Comparison of ENCODE assay signal across 14 mouse cellular contexts in genomic region chr1:89671110-89671787, GRCm38 (mm10).
DNase-seq lines count a peak whose midpoint lies in the region; ATAC-seq and TF ChIP-seq lines count a peak whose summit lies in the region.
"Had no signal": no experiment of that assay in that cellular context is flagged by ENCODE, and none has a peak within 500 bp of the region (broad histone marks: within the 10 kb centered on the region; RNA-seq: fewer than 3 reads in every experiment).

No protein-coding gene starts in this region.

- no peak overlapping the region for H3K4me2 ChIP-seq in hindbrain, embryonic 12.5 days (replicated peaks)
- H3K4me2 ChIP-seq in midbrain, embryonic 14.5 days (ENCODE audit: low read length), result no peak overlapping the region
- H3K4me2 ChIP-seq: embryonic facial prominence, embryonic 13.5 days; liver, embryonic 15.5 days had no signal

- peak; percentile 61 for DNase-seq in Muller cell, postnatal 12 days (ENCODE audit: inconsistent ontology term)
- peak; percentile 41 for DNase-seq in embryonic facial prominence, embryonic 10.5 days (ENCODE audit: low spot score)
- DNase-seq in midbrain, embryonic 14.5 days, result peak; percentile 79
- DNase-seq in lung, adult 2 months, result no peak
- DNase-seq in thymus, postnatal 4 days, result no peak
- DNase-seq in right cerebral cortex, postnatal 36 days (ENCODE audit: low spot score in 2 of 2), result no peak
- no peak for DNase-seq in cerebellum, postnatal 25 days
- DNase-seq: adrenal gland, postnatal 14 days; cerebellum, adult 11 months had no signal

- peaks cover 6% of the 10 kb centered on the region; the same call in 1 of the 2 replicates for H3K9me3 ChIP-seq in embryonic facial prominence, embryonic 10.5 days
- H3K9me3 ChIP-seq in hindbrain, embryonic 12.5 days (replicated peaks), result no peaks in the 10 kb centered on the region
- H3K9me3 ChIP-seq in midbrain, embryonic 14.5 days (ENCODE audit: control insufficient read depth, low read length), result no peaks in the 10 kb centered on the region
- H3K9me3 ChIP-seq: embryonic facial prominence, embryonic 13.5 days; liver, embryonic 15.5 days had no signal

- no peak for TF ChIP-seq CTCF in lung, adult 2 months (IDR thresholded peaks at IDR 0.05; ENCODE audit: insufficient read depth, low read length)

- WGBS in embryonic facial prominence, embryonic 10.5 days, result 68% methylated on average over 26 of the region's 26 CpGs
- 43% methylated on average over 26 of the region's 26 CpGs for WGBS in hindbrain, embryonic 12.5 days
- 37% methylated on average over 26 of the region's 26 CpGs for WGBS in midbrain, embryonic 14.5 days
- WGBS in lung, adult 2 months, result 92% methylated on average over 26 of the region's 26 CpGs

- H3K27ac ChIP-seq in embryonic facial prominence, embryonic 10.5 days (replicated peaks), result no peak overlapping the region
- peak overlapping the region; percentile 58 for H3K27ac ChIP-seq in hindbrain, embryonic 12.5 days
- H3K27ac ChIP-seq in midbrain, embryonic 14.5 days (replicated peaks; ENCODE audit: low read depth, low read length), result 0 out of 2 replicates have a peak overlapping the region, but pooled peaks have one; percentile 14
- H3K27ac ChIP-seq: embryonic facial prominence, embryonic 13.5 days; liver, embryonic 15.5 days had no signal

- no peak for TF ChIP-seq POLR2A in lung, adult 2 months (IDR thresholded peaks at IDR 0.05; ENCODE audit: borderline replicate concordance, extremely low read depth, low read depth, low read length)

- H3K4me1 ChIP-seq in embryonic facial prominence, embryonic 10.5 days, result peaks cover 13% of the 10 kb centered on the region
- H3K4me1 ChIP-seq in hindbrain, embryonic 12.5 days, result peaks cover 43% of the 10 kb centered on the region
- H3K4me1 ChIP-seq in midbrain, embryonic 14.5 days (ENCODE audit: control insufficient read depth, insufficient read depth, low read length), result peaks cover 37% of the 10 kb centered on the region
- H3K4me1 ChIP-seq in lung, adult 2 months (ENCODE audit: control insufficient read depth, insufficient read depth, low read length), result no peaks in the 10 kb centered on the region
- H3K4me1 ChIP-seq: liver, embryonic 15.5 days had no signal

- no peak overlapping the region for H3K9ac ChIP-seq in hindbrain, embryonic 12.5 days
- H3K9ac ChIP-seq in midbrain, embryonic 14.5 days (replicated peaks; ENCODE audit: low read length), result no peak overlapping the region
- H3K9ac ChIP-seq: embryonic facial prominence, embryonic 13.5 days; liver, embryonic 15.5 days had no signal

- peaks cover 5% of the 10 kb centered on the region; the same call in 1 of the 2 replicates for H3K27me3 ChIP-seq in embryonic facial prominence, embryonic 10.5 days (replicated peaks; ENCODE audit: low read depth, poor library complexity, severe bottlenecking)
- H3K27me3 ChIP-seq in hindbrain, embryonic 12.5 days, result no peaks in the 10 kb centered on the region
- H3K27me3 ChIP-seq in midbrain, embryonic 14.5 days (ENCODE audit: control insufficient read depth, insufficient read depth, low read length), result no peaks in the 10 kb centered on the region
- H3K27me3 ChIP-seq: embryonic facial prominence, embryonic 13.5 days; liver, embryonic 15.5 days; Patski had no signal

- H3K36me3 ChIP-seq in embryonic facial prominence, embryonic 10.5 days (replicated peaks), result peaks cover 85% of the 10 kb centered on the region
- peaks cover 35% of the 10 kb centered on the region for H3K36me3 ChIP-seq in hindbrain, embryonic 12.5 days
- H3K36me3 ChIP-seq in midbrain, embryonic 14.5 days (ENCODE audit: control insufficient read depth, insufficient read depth, low read length), result peaks cover 57% of the 10 kb centered on the region

- peak; percentile 76 for ATAC-seq in hindbrain, embryonic 12.5 days (ENCODE audit: low FRiP score)
- ATAC-seq in midbrain, embryonic 14.5 days (ENCODE audit: low FRiP score, low TSS enrichment), result peak; percentile 70
- ATAC-seq: CD4-positive, CD25-positive, alpha-beta regulatory T cell, adult 4 months; Patski had no signal

- H3K4me3 ChIP-seq in embryonic facial prominence, embryonic 10.5 days, result no peak overlapping the region
- H3K4me3 ChIP-seq in hindbrain, embryonic 12.5 days, result no peak overlapping the region
- no peak overlapping the region for H3K4me3 ChIP-seq in midbrain, embryonic 14.5 days (replicated peaks; ENCODE audit: low read depth, low read length)
- no peak overlapping the region for H3K4me3 ChIP-seq in lung, adult 2 months (replicated peaks; ENCODE audit: extremely low read depth, low read depth, low read length)
- H3K4me3 ChIP-seq: embryonic facial prominence, embryonic 13.5 days; liver, embryonic 15.5 days had no signal

Comparison
In these comparisons a context has a peak if more than half of its experiments do, and no peak if none do; other contexts are left out.
1. DNase-seq: peak in Muller cell, postnatal 12 days (single experiment), embryonic facial prominence, embryonic 10.5 days (single experiment) and midbrain, embryonic 14.5 days (single experiment); none in lung, adult 2 months (single experiment), thymus, postnatal 4 days (single experiment), right cerebral cortex, postnatal 36 days (0 of 2) and cerebellum, postnatal 25 days (0 of 2).